In the genomic region with DNA sequence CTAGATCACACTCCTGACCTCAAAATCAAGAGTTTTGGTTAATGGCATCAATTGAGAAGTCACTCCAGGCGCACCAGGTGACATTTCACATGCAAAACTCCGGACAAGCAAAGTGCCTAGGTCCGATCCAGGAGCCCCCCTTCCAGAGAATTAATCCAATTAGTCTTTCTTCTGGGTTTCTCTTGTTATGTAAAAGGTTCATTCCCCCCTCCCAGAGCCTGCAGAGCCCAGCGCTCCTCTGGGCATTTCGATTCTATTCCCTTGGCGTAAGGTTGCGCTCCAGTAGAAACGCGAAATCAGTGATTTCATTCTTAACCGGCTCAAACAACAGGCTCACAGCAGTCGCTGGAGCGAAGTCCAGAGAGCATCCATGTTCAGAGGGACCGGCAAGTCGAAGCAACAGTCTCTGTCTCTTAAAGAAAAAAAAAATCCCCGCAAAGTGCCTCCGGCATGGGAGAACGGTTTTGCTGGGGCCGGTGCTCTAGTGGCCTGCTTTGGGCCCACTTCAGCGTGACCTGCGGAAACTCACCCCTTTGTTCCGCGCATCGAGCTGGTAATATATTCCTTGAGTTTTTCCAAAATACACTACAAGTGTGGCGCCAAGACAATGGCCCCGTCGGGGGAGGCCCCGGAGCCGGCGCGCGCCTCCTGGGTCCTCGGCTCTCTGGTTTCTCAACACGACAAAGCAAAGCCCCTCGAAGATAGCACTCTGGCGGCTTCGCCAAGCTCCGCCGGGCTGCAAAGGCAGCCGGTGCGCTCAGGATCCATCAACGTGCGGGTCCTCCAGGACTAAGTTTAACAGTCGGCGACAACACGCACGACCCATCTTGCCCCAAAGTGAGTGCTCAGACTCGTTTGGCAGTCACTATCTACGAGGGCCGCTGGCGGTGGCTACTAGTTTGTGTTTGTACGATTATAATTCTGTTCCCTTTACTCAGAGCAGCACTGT, we compare ENCODE assay signal across 8 mouse cellular contexts. TPM values are rescaled to one million over a fixed set of nuclear protein-coding genes. Genes with fewer than 3 reads are reported as not detected.
DNase-seq lines count a peak whose midpoint lies in the region; ATAC-seq lines count a peak whose summit lies in the region.

No protein-coding gene starts in this region.

- H3K9ac ChIP-seq in lung, embryonic 16.5 days (ENCODE audit: low read length): no peak overlapping the region
- no peak overlapping the region for H3K9ac ChIP-seq in kidney, embryonic 16.5 days (replicated peaks; ENCODE audit: low read length)
- peak overlapping the region; percentile 26; the same call in 1 of the 2 replicates for H3K9ac ChIP-seq in neural tube, embryonic 15.5 days (replicated peaks)

- H3K27me3 ChIP-seq in lung, embryonic 16.5 days (ENCODE audit: control insufficient read depth, insufficient read depth, low read depth, low read length): peaks cover 95% of the 10 kb centered on the region
- peaks cover 98% of the 10 kb centered on the region for H3K27me3 ChIP-seq in forebrain, embryonic 10.5 days (ENCODE audit: poor library complexity, severe bottlenecking)
- H3K27me3 ChIP-seq in kidney, embryonic 16.5 days (ENCODE audit: insufficient read depth, low read length): peaks cover 95% of the 10 kb centered on the region
- H3K27me3 ChIP-seq in neural tube, embryonic 15.5 days (replicated peaks): peaks cover 53% of the 10 kb centered on the region

- H3K4me2 ChIP-seq in lung, embryonic 16.5 days (ENCODE audit: low read depth, low read length): peak overlapping the region; percentile 6; the same call in 1 of the 2 replicates
- H3K4me2 ChIP-seq in kidney, embryonic 16.5 days (replicated peaks; ENCODE audit: low read depth, low read length): peak overlapping the region; percentile 38
- peak overlapping the region; percentile 87 for H3K4me2 ChIP-seq in neural tube, embryonic 15.5 days

- DNase-seq in lung, adult 18-20 months: no peak
- peak; percentile 58 for DNase-seq in forebrain, embryonic 10.5 days (ENCODE audit: extremely low spot score, low spot score)
- no peak for DNase-seq in layer of hippocampus, adult 9-10 months (ENCODE audit: low spot score)
- DNase-seq in thymus, postnatal 25 days: no peak
- DNase-seq in gastrocnemius, postnatal 25 days: no peak

- H3K4me1 ChIP-seq in lung, embryonic 16.5 days (replicated peaks; ENCODE audit: control insufficient read depth, insufficient read depth, low read length): peaks cover 20% of the 10 kb centered on the region
- peaks cover 79% of the 10 kb centered on the region for H3K4me1 ChIP-seq in forebrain, embryonic 10.5 days
- peaks cover 35% of the 10 kb centered on the region for H3K4me1 ChIP-seq in kidney, embryonic 16.5 days (ENCODE audit: insufficient read depth, low read length)
- H3K4me1 ChIP-seq in neural tube, embryonic 15.5 days: peaks cover 61% of the 10 kb centered on the region

- H3K27ac ChIP-seq in lung, embryonic 16.5 days (ENCODE audit: low read length): no peak overlapping the region
- H3K27ac ChIP-seq in forebrain, embryonic 10.5 days: peak overlapping the region; percentile 94
- no peak overlapping the region for H3K27ac ChIP-seq in kidney, embryonic 16.5 days (ENCODE audit: low read length)
- H3K27ac ChIP-seq in neural tube, embryonic 15.5 days (replicated peaks): peak overlapping the region; percentile 60

- no peak for ATAC-seq in lung, embryonic 16.5 days (ENCODE audit: low read depth)
- no peak for ATAC-seq in kidney, embryonic 16.5 days (ENCODE audit: low FRiP score, low TSS enrichment)
- ATAC-seq in neural tube, embryonic 15.5 days (ENCODE audit: low FRiP score): no peak

- no peaks in the 10 kb centered on the region for H3K36me3 ChIP-seq in lung, embryonic 16.5 days (ENCODE audit: control insufficient read depth, insufficient read depth, low read length)
- peaks cover 9% of the 10 kb centered on the region for H3K36me3 ChIP-seq in forebrain, embryonic 10.5 days (replicated peaks)
- no peaks in the 10 kb centered on the region for H3K36me3 ChIP-seq in kidney, embryonic 16.5 days (ENCODE audit: insufficient read depth, low read length)
- H3K36me3 ChIP-seq in neural tube, embryonic 15.5 days: no peaks in the 10 kb centered on the region

- H3K4me3 ChIP-seq in lung, embryonic 16.5 days (ENCODE audit: low read length): peak overlapping the region; percentile 1; the same call in 1 of the 2 replicates
- peak overlapping the region; percentile 71 for H3K4me3 ChIP-seq in forebrain, embryonic 10.5 days
- peak overlapping the region; percentile 13 for H3K4me3 ChIP-seq in kidney, embryonic 16.5 days (ENCODE audit: low read length)
- peak overlapping the region; percentile 44 for H3K4me3 ChIP-seq in neural tube, embryonic 15.5 days (replicated peaks)

- H3K9me3 ChIP-seq in lung, embryonic 16.5 days (ENCODE audit: control insufficient read depth, low read length): no peaks in the 10 kb centered on the region
- no peaks in the 10 kb centered on the region for H3K9me3 ChIP-seq in forebrain, embryonic 10.5 days
- no peaks in the 10 kb centered on the region for H3K9me3 ChIP-seq in kidney, embryonic 16.5 days (ENCODE audit: low read length)
- no peaks in the 10 kb centered on the region for H3K9me3 ChIP-seq in neural tube, embryonic 15.5 days (replicated peaks)

- WGBS in lung, embryonic 16.5 days: 3% methylated on average over 51 of the region's 51 CpGs
- WGBS in forebrain, embryonic 10.5 days: under 1% methylated on average over 51 of the region's 51 CpGs
- WGBS in kidney, embryonic 16.5 days: 2% methylated on average over 51 of the region's 51 CpGs
- 2% methylated on average over 51 of the region's 51 CpGs for WGBS in neural tube, embryonic 15.5 days

RNA-seq across cellular contexts. Expression of a gene that starts 2.9 kb away (rescaled TPM):
- 0.06 TPM in 1 of 2 replicates, not detected in the other for polyA plus RNA-seq in lung, embryonic 16.5 days (2015; fragmentation: Nextera tagmentation; extraction: Ambion mirVana)
- polyA plus RNA-seq in forebrain, embryonic 10.5 days (2016; fragmentation: Nextera tagmentation; extraction: Ambion mirVana): 24.8 and 26.1 TPM in 2 replicates
- polyA plus RNA-seq in kidney, embryonic 16.5 days (2015; fragmentation: Nextera tagmentation; extraction: Ambion mirVana): 0.20 and 0.33 TPM in 2 replicates
- 15.9 and 16.6 TPM in 2 replicates for polyA plus RNA-seq in neural tube, embryonic 15.5 days (2015; fragmentation: Nextera tagmentation; extraction: Ambion mirVana)
- not detected for total RNA-seq in gastrocnemius, postnatal 25 days (2021)

Comparison
In these comparisons a context has a peak if more than half of its experiments do, and no peak if none do; other contexts are left out.
1. H3K27ac ChIP-seq: peak in forebrain, embryonic 10.5 days (single experiment) and neural tube, embryonic 15.5 days (single experiment); none in lung, embryonic 16.5 days (single experiment) and kidney, embryonic 16.5 days (single experiment).
2. H3K4me2 ChIP-seq: peak in every context shown above with its lines; median percentile 87 in neural tube, embryonic 15.5 days; 38 in kidney, embryonic 16.5 days; 6 in lung, embryonic 16.5 days.
3. H3K4me3 ChIP-seq: peak in every context shown above with its lines; median percentile 71 in forebrain, embryonic 10.5 days; 44 in neural tube, embryonic 15.5 days; 13 in kidney, embryonic 16.5 days; 1 in lung, embryonic 16.5 days.
4. RNA of a gene that starts 2.9 kb away (polyA plus RNA-seq): 24.8 to 26.1 TPM in forebrain, embryonic 10.5 days and 15.9 to 16.6 TPM in neural tube, embryonic 15.5 days; 0.20 to 0.33 TPM in kidney, embryonic 16.5 days and 0.06 TPM in lung, embryonic 16.5 days; every median in the first group is over 10 times any median in the second.